Mouse (Mus musculus): ENCODE data around the gene Rcbtb2. TPM values are rescaled to one million over a fixed set of nuclear protein-coding genes. Genes with fewer than 3 reads are reported as not detected.

Gene Rcbtb2
- total and polyA plus RNA-seq, 2 experiments from 2014 or later = 58.3 to 64.9 TPM

- Histone ChIP-seq H3K36me3 (ENCODE audit: insufficient read depth, low read length) (peaks cover 18% of the 10 kb centered on the region), H3K9me3 (ENCODE audit: low read length) (no peaks in the 10 kb centered on the region), H3K27me3 (ENCODE audit: insufficient read depth, low read length) (no peaks in the 10 kb centered on the region), H3K4me3 (ENCODE audit: low read length) (no peak overlapping the region), H3K4me2 (ENCODE audit: low read depth, low read length) (no peak overlapping the region), H3K27ac (no peak overlapping the region), H3K4me1 (ENCODE audit: insufficient read depth, low read length) (no peaks in the 10 kb centered on the region), H3K9ac (replicated peaks; ENCODE audit: low read length) (no peak overlapping the region)
- ATAC-seq = no peak
- no peak for DNase-seq (ENCODE audit: low spot score)
- no peak for TF ChIP-seq CTCF (IDR thresholded peaks at IDR 0.05; ENCODE audit: low read depth)
- WGBS = 72% methylated on average over 5 of the region's 5 CpGs
These were observed 76.2 kb downstream of the Rcbtb2 start for GRCm38 (mm10) chr14:73199058-73199457.

GRCm38 (mm10) chr14:73201447-73201846 is 78.6 kb downstream of the Rcbtb2 start:
- Histone ChIP-seq H3K36me3 (ENCODE audit: insufficient read depth, low read length) (peaks cover 15% of the 10 kb centered on the region), H3K4me2 (ENCODE audit: low read depth, low read length) (no peak overlapping the region), H3K27ac (no peak overlapping the region), H3K4me3 (ENCODE audit: low read length) (no peak overlapping the region), H3K4me1 (ENCODE audit: insufficient read depth, low read length) (no peaks in the 10 kb centered on the region), H3K27me3 (ENCODE audit: insufficient read depth, low read length) (no peaks in the 10 kb centered on the region), H3K9ac (replicated peaks; ENCODE audit: low read length) (no peak overlapping the region), H3K9me3 (ENCODE audit: low read length) (no peaks in the 10 kb centered on the region)
- WGBS = 86% methylated on average over 3 of the region's 3 CpGs
- no peak for TF ChIP-seq CTCF (IDR thresholded peaks at IDR 0.05; ENCODE audit: low read depth)
- ATAC-seq = no peak
- DNase-seq (ENCODE audit: low spot score) = no peak

- no peaks in the 10 kb centered on the region for H3K27me3 ChIP-seq (ENCODE audit: insufficient read depth, low read length)
- WGBS = 72% methylated on average over 3 of the region's 3 CpGs
- no peak for ATAC-seq
- H3K4me2 ChIP-seq (ENCODE audit: low read depth, low read length) = no peak overlapping the region
- H3K4me1 ChIP-seq (ENCODE audit: insufficient read depth, low read length) = no peaks in the 10 kb centered on the region
- no peak overlapping the region for H3K4me3 ChIP-seq (ENCODE audit: low read length)
- no peak for TF ChIP-seq CTCF (IDR thresholded peaks at IDR 0.05; ENCODE audit: low read depth)
- H3K9me3 ChIP-seq (ENCODE audit: low read length) = no peaks in the 10 kb centered on the region
- DNase-seq (ENCODE audit: low spot score) = no peak
- H3K9ac ChIP-seq (replicated peaks; ENCODE audit: low read length) = no peak overlapping the region
- no peaks in the 10 kb centered on the region for H3K36me3 ChIP-seq (ENCODE audit: insufficient read depth, low read length)
- no peak overlapping the region for H3K27ac ChIP-seq
These were observed 81.2 kb downstream of the Rcbtb2 start for GRCm38 (mm10) chr14:73204016-73204415.

- Histone ChIP-seq H3K27ac (no peak overlapping the region), H3K4me3 (ENCODE audit: low read length) (no peak overlapping the region), H3K9ac (replicated peaks; ENCODE audit: low read length) (no peak overlapping the region), H3K4me2 (ENCODE audit: low read depth, low read length) (no peak overlapping the region), H3K27me3 (ENCODE audit: insufficient read depth, low read length) (no peaks in the 10 kb centered on the region), H3K36me3 (ENCODE audit: insufficient read depth, low read length) (peaks cover 10% of the 10 kb centered on the region; the same call in 1 of the 2 replicates), H3K9me3 (ENCODE audit: low read length) (no peaks in the 10 kb centered on the region), H3K4me1 (ENCODE audit: insufficient read depth, low read length) (no peaks in the 10 kb centered on the region)
- no peak for TF ChIP-seq CTCF (IDR thresholded peaks at IDR 0.05; ENCODE audit: low read depth)
- ATAC-seq (no peak), DNase-seq (ENCODE audit: low spot score) (no peak)
These were observed 86.4 kb downstream of the Rcbtb2 start for GRCm38 (mm10) chr14:73209262-73209661.

GRCm38 (mm10) chr14:73210196-73210595 is 87.4 kb downstream of the Rcbtb2 start:
- TF ChIP-seq CTCF (IDR thresholded peaks at IDR 0.05; ENCODE audit: low read depth) = no peak
- Histone ChIP-seq H3K9ac (replicated peaks; ENCODE audit: low read length) (no peak overlapping the region), H3K4me1 (ENCODE audit: insufficient read depth, low read length) (no peaks in the 10 kb centered on the region), H3K9me3 (ENCODE audit: low read length) (no peaks in the 10 kb centered on the region), H3K4me2 (ENCODE audit: low read depth, low read length) (no peak overlapping the region), H3K4me3 (ENCODE audit: low read length) (no peak overlapping the region), H3K27ac (no peak overlapping the region), H3K36me3 (ENCODE audit: insufficient read depth, low read length) (peaks cover 10% of the 10 kb centered on the region; the same call in 1 of the 2 replicates), H3K27me3 (ENCODE audit: insufficient read depth, low read length) (no peaks in the 10 kb centered on the region)
- no peak for DNase-seq (ENCODE audit: low spot score)
- no peak for ATAC-seq
- 95% methylated on average over 8 of the region's 8 CpGs for WGBS

GRCm38 (mm10) chr14:73211477-73211876 is 88.6 kb downstream of the Rcbtb2 start:
- Histone ChIP-seq H3K36me3 (ENCODE audit: insufficient read depth, low read length) (peaks cover 15% of the 10 kb centered on the region; the same call in 1 of the 2 replicates), H3K4me2 (ENCODE audit: low read depth, low read length) (no peak overlapping the region), H3K9ac (replicated peaks; ENCODE audit: low read length) (no peak overlapping the region), H3K27ac (no peak overlapping the region), H3K27me3 (ENCODE audit: insufficient read depth, low read length) (no peaks in the 10 kb centered on the region), H3K9me3 (ENCODE audit: low read length) (no peaks in the 10 kb centered on the region), H3K4me3 (ENCODE audit: low read length) (no peak overlapping the region), H3K4me1 (ENCODE audit: insufficient read depth, low read length) (no peaks in the 10 kb centered on the region)
- 92% methylated on average over 5 of the region's 5 CpGs for WGBS
- DNase-seq (ENCODE audit: low spot score) (no peak), ATAC-seq (no peak)
- TF ChIP-seq CTCF (IDR thresholded peaks at IDR 0.05; ENCODE audit: low read depth) = no peak

- Histone ChIP-seq H3K9me3 (ENCODE audit: low read length) (no peaks in the 10 kb centered on the region), H3K27ac (peak overlapping the region; percentile 36; the same call in 1 of the 2 replicates), H3K4me3 (ENCODE audit: low read length) (no peak overlapping the region), H3K27me3 (ENCODE audit: insufficient read depth, low read length) (no peaks in the 10 kb centered on the region), H3K4me2 (ENCODE audit: low read depth, low read length) (no peak overlapping the region), H3K36me3 (ENCODE audit: insufficient read depth, low read length) (peaks cover 9% of the 10 kb centered on the region; the same call in 1 of the 2 replicates), H3K9ac (replicated peaks; ENCODE audit: low read length) (no peak overlapping the region), H3K4me1 (ENCODE audit: insufficient read depth, low read length) (no peaks in the 10 kb centered on the region)
- WGBS = 94% methylated on average over 1 of the region's 1 CpGs
- ATAC-seq (0 out of 2 replicates have a peak, but pooled peaks have one; percentile 27), DNase-seq (ENCODE audit: low spot score) (peak; percentile 17)
- TF ChIP-seq CTCF (IDR thresholded peaks at IDR 0.05; ENCODE audit: low read depth) = no peak
These were observed 94.2 kb downstream of the Rcbtb2 start for GRCm38 (mm10) chr14:73217062-73217461.
